Mouse (Mus musculus) cortical plate, adult 2 months (tissue): Measurements from ENCODE around the gene Tef.

Source experiments
- CTCF ChIP-seq: fragments of 200-500 bp; IDR thresholded peaks from 2 replicates; pipeline ENCODE4 v1.5.1; 2011; ENCODE audit warnings: mild to moderate bottlenecking, control low read depth, low read length; ENCODE audit not compliant: insufficient read depth; ENCODE audit errors: extremely low read depth
- POLR2A ChIP-seq: fragments of 200-500 bp; IDR thresholded peaks from 2 replicates; pipeline ENCODE4 v1.6.1; 2011; ENCODE audit warnings: mild to moderate bottlenecking, low read length, control low read depth; ENCODE audit not compliant: insufficient read depth; ENCODE audit errors: extremely low read depth

GRCm38 (mm10) chr15:81810671-81811598 lies 8.7 kb downstream of the Tef start:
- no peak for TF ChIP-seq CTCF
- peak; percentile 72 for TF ChIP-seq POLR2A
